Mouse (Mus musculus) gastrocnemius, postnatal 36 days (tissue): ENCODE results near the gene Uggt2. TPM values are rescaled to one million over a fixed set of nuclear protein-coding genes. Genes with fewer than 3 reads are reported as not detected.

Source experiments
- DNase-seq, 2 experiments: peaks; one replicate each; pipeline ENCODE4 v3.0.0; 2022
- intact Hi-C: fragments of 180-260 bp; cut with DNase I; formaldehyde crosslinking; loops from one replicate; pipeline ENCODE4 v1.15.1; 2025
- total RNA-seq, 2 experiments: library from RNA; stranded (reverse); gene quantifications; 2 replicates each; pipeline ENCODE4 v1.2.3; 2021

The Uggt2 gene
- total RNA-seq, 2 experiments from 2014 or later = 6.2 to 6.9 TPM

- intact Hi-C loops = no loop called here
- no peak for DNase-seq
Observed at GRCm38 (mm10) chr14:118936952-118937351, 162.3 kb downstream of the Uggt2 start.

- intact Hi-C loops = no loop called here
- DNase-seq = no peak
Observed at GRCm38 (mm10) chr14:118936236-118936635, 163.0 kb downstream of the Uggt2 start.

Other genes starting within 250 kb of the Uggt2 start
- 1 to 10 TPM; 1.5 to 1.6 TPM for gene Dzip1, start 174.0 kb downstream of the Uggt2 start, total RNA-seq
- gene Dnajc3, start 161.5 kb downstream of the Uggt2 start, total RNA-seq = 10 to 100 TPM; 16.0 to 19.3 TPM
- gene Hs6st3, start 38.9 kb upstream of the Uggt2 start, total RNA-seq = not detected